Mouse (Mus musculus) limb, embryonic 10.5 days (tissue): ENCODE results near the gene Tigar. TPM values are rescaled to one million over a fixed set of nuclear protein-coding genes. Genes with fewer than 3 reads are reported as not detected.

Experiments
- DNase-seq: peaks from one replicate; pipeline ENCODE4 v3.0.0-alpha.2; 2017; ENCODE audit warnings: low spot score
- H3K27ac ChIP-seq: fragments of 300-500 bp; sonication (generic); 2 replicates; pipeline ENCODE4 v1.5.1; 2016; ENCODE audit warnings: mild to moderate bottlenecking
- H3K27me3 ChIP-seq: fragments of 300-500 bp; sonication (generic); 2 replicates; pipeline ENCODE4 v1.6.1; 2016; ENCODE audit warnings: low read depth, mild to moderate bottlenecking; ENCODE audit not compliant: poor library complexity, severe bottlenecking
- H3K36me3 ChIP-seq: fragments of 300-500 bp; sonication (generic); 2 replicates; pipeline ENCODE4 v1.6.1; 2016; ENCODE audit warnings: mild to moderate bottlenecking, moderate library complexity
- H3K4me1 ChIP-seq: fragments of 300-500 bp; sonication (generic); 2 replicates; pipeline ENCODE4 v1.6.1; 2016
- H3K4me3 ChIP-seq: fragments of 300-500 bp; sonication (generic); 2 replicates; pipeline ENCODE4 v1.5.1; 2016; ENCODE audit warnings: mild to moderate bottlenecking, moderate library complexity
- H3K9me3 ChIP-seq: fragments of 300-500 bp; sonication (generic); replicated peaks from 2 replicates; pipeline ENCODE4 v1.6.1; 2016; ENCODE audit warnings: mild to moderate bottlenecking
- WGBS: fragments of 180-500 bp; shearing (Covaris S2); methylation state at CpG from one replicate; pipeline ENCODE4 v1.1.7; 2016; 5-methylcytosine and 5-hydroxymethylcytosine counted together
- polyA plus RNA-seq: library from polyadenylated mRNA; unstranded; fragments of >200 nt; fragmentation: Nextera tagmentation; extraction: Ambion mirVana; gene quantifications from 2 replicates; pipeline ENCODE4 v1.2.1, GENCODE M21; 2016

Tigar gene
- polyA plus RNA-seq, 1 experiment from 2014 or later = 5.1 TPM

DNA sequence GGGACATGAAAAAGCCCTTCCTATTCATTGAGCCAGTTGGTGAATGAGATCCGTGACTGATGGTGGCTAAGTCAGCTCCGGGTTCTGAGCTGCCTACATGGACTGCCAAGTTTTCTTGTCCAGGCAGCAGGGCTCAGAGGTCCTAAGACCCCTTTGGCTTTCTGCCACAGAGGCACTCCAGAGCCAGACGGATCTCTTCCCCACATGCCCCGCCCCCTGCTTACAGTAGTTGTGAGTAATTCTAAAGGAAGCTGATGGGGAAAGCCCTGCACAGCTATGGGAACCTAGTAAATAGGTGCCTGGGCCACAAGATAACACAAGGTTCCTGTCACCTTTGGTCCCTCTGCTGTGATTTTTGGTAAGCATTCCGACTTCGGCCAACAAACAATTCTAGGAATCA, 64.4 kb downstream of the Tigar start:
- Histone ChIP-seq H3K27ac (no peak overlapping the region), H3K4me1 (peaks cover under 1% of the 10 kb centered on the region; the same call in 1 of the 2 replicates), H3K4me3 (no peak overlapping the region), H3K36me3 (no peaks in the 10 kb centered on the region), H3K27me3 (no peaks in the 10 kb centered on the region), H3K9me3 (no peaks in the 10 kb centered on the region)
- 65% methylated on average over 6 of the region's 6 CpGs for WGBS
- DNase-seq = no peak

Other genes starting within 250 kb of the Tigar start
- gene Dyrk4, start 187.7 kb downstream of the Tigar start, polyA plus RNA-seq = not detected in 2 replicates
- 81.2 and 90.7 TPM in 2 replicates for gene Rad51ap1, start 170.0 kb downstream of the Tigar start, polyA plus RNA-seq
- gene D6Wsu163e, start 169.6 kb downstream of the Tigar start, polyA plus RNA-seq = 10.8 and 14.9 TPM in 2 replicates
- not detected in 2 replicates for gene Fgf6, start 94.0 kb downstream of the Tigar start, polyA plus RNA-seq
- gene Fgf23, start 36.7 kb downstream of the Tigar start, polyA plus RNA-seq = not detected in 2 replicates
- 609 and 799 TPM in 2 replicates for gene Ccnd2, start 42.6 kb upstream of the Tigar start, polyA plus RNA-seq